Comparison of ENCODE assay signal across 11 mouse cellular contexts in genomic region chr15:67840671-67841070, GRCm38 (mm10).
DNase-seq lines count a peak whose midpoint lies in the region; ATAC-seq lines count a peak whose summit lies in the region.
"Had no signal": no experiment of that assay in that cellular context is flagged by ENCODE, and none has a peak within 500 bp of the region (broad histone marks: within the 10 kb centered on the region; RNA-seq: fewer than 3 reads in every experiment).

No protein-coding gene starts in this region.

- WGBS in hindbrain, embryonic 10.5 days = 79% methylated on average over 3 of the region's 3 CpGs
- 89% methylated on average over 3 of the region's 3 CpGs for WGBS in hindbrain, embryonic 13.5 days

- H3K27ac ChIP-seq in hindbrain, embryonic 10.5 days = no peak overlapping the region
- no peak overlapping the region for H3K27ac ChIP-seq in hindbrain, embryonic 13.5 days
- H3K27ac ChIP-seq: macrophage had no signal

- H3K4me3 ChIP-seq in hindbrain, embryonic 10.5 days = no peak overlapping the region
- no peak overlapping the region for H3K4me3 ChIP-seq in hindbrain, embryonic 13.5 days

- no peaks in the 10 kb centered on the region for H3K27me3 ChIP-seq in hindbrain, embryonic 10.5 days (ENCODE audit: insufficient read depth, poor library complexity, severe bottlenecking)
- no peaks in the 10 kb centered on the region for H3K27me3 ChIP-seq in hindbrain, embryonic 13.5 days

- no peaks in the 10 kb centered on the region for H3K9me3 ChIP-seq in hindbrain, embryonic 10.5 days
- no peaks in the 10 kb centered on the region for H3K9me3 ChIP-seq in hindbrain, embryonic 13.5 days

- no peak for ATAC-seq in hindbrain, embryonic 13.5 days (ENCODE audit: low FRiP score)

- no peaks in the 10 kb centered on the region for H3K4me1 ChIP-seq in hindbrain, embryonic 10.5 days (replicated peaks)
- H3K4me1 ChIP-seq in hindbrain, embryonic 13.5 days (replicated peaks) = no peaks in the 10 kb centered on the region

- no peak overlapping the region for H3K4me2 ChIP-seq in hindbrain, embryonic 13.5 days

- intact Hi-C loops in left cerebral cortex, postnatal 14 days (cut with DNase I) = loop anchor here (5.0 kb wide), 1 partner anchor 153 kb away; no protein-coding TSS in a partner anchor

- H3K36me3 ChIP-seq in hindbrain, embryonic 10.5 days = no peaks in the 10 kb centered on the region
- H3K36me3 ChIP-seq in hindbrain, embryonic 13.5 days = no peaks in the 10 kb centered on the region

- peak; percentile 6 for DNase-seq in lung, postnatal 10 days
- no peak for DNase-seq in lung, adult 18-20 months
- peak; percentile 82 to 93 for DNase-seq in layer of hippocampus, adult 18-20 months (ENCODE audit: low spot score in 2 of 2)
- DNase-seq in left cerebral cortex, postnatal 14 days (ENCODE audit: low spot score in 2 of 2) = peak; percentile 64 to 69
- peak; percentile 1 for DNase-seq in yolk sac, embryonic 10.5 days (ENCODE audit: low spot score)
- no peak for DNase-seq in hindbrain, embryonic 10.5 days (ENCODE audit: low spot score)
- no peak for DNase-seq in embryo, embryonic 11 days
- DNase-seq: cerebellum, postnatal 14 days; thymus, postnatal 14 days had no signal

- H3K9ac ChIP-seq in hindbrain, embryonic 13.5 days = no peak overlapping the region

Comparison
In these comparisons a context has a peak if more than half of its experiments do, and no peak if none do; other contexts are left out.
1. DNase-seq: peak in lung, postnatal 10 days (single experiment), layer of hippocampus, adult 18-20 months (2 of 2), left cerebral cortex, postnatal 14 days (2 of 2) and yolk sac, embryonic 10.5 days (single experiment); none in lung, adult 18-20 months (0 of 2), hindbrain, embryonic 10.5 days (single experiment) and embryo, embryonic 11 days (single experiment).